Mouse (Mus musculus): ENCODE results near the gene Ltv1.

GRCm38 (mm10) chr10:13186754-13187153 lies 6.2 kb downstream of the Ltv1 start:
- TF ChIP-seq CTCF (IDR thresholded peaks at IDR 0.05; ENCODE audit: extremely low read depth, insufficient read depth, low read length) (no peak), POLR2A (IDR thresholded peaks at IDR 0.05; ENCODE audit: extremely low read depth, insufficient read depth, low read length) (no peak)

Data from cortical plate, adult 2 months (tissue).